Mouse (Mus musculus): ENCODE measurements around the gene Atox1. TPM values are rescaled to one million over a fixed set of nuclear protein-coding genes. Genes with fewer than 3 reads are reported as not detected.

Atox1 gene
- polyA plus RNA-seq, 1 experiment from 2014 or later = 402 TPM

- Histone ChIP-seq H3K4me3 (replicated peaks) (no peak overlapping the region), H3K27me3 (no peaks in the 10 kb centered on the region), H3K27ac (peak overlapping the region; percentile 70), H3K9ac (no peak overlapping the region), H3K4me2 (no peak overlapping the region), H3K4me1 (peaks cover 76% of the 10 kb centered on the region), H3K36me3 (peaks cover 56% of the 10 kb centered on the region), H3K9me3 (replicated peaks) (no peaks in the 10 kb centered on the region)
- WGBS = 44% methylated on average over 3 of the region's 3 CpGs
- no peak for ATAC-seq (replicated peaks; ENCODE audit: low FRiP score)
Measured at GRCm38 (mm10) chr11:55410502-55410901, 50.5 kb downstream of the Atox1 start.

GRCm38 (mm10) chr11:55410005-55410404 lies 51.0 kb downstream of the Atox1 start:
- Histone ChIP-seq H3K4me2 (no peak overlapping the region), H3K4me3 (replicated peaks) (no peak overlapping the region), H3K27me3 (no peaks in the 10 kb centered on the region), H3K9me3 (replicated peaks) (no peaks in the 10 kb centered on the region), H3K36me3 (peaks cover 61% of the 10 kb centered on the region), H3K4me1 (peaks cover 74% of the 10 kb centered on the region), H3K9ac (no peak overlapping the region), H3K27ac (peak overlapping the region; percentile 70)
- ATAC-seq (replicated peaks; ENCODE audit: low FRiP score) = no peak
- WGBS = 89% methylated on average over 3 of the region's 3 CpGs

- Histone ChIP-seq H3K27me3 (no peaks in the 10 kb centered on the region), H3K4me3 (replicated peaks) (no peak overlapping the region), H3K9ac (no peak overlapping the region), H3K27ac (peak overlapping the region; percentile 80), H3K9me3 (replicated peaks) (no peaks in the 10 kb centered on the region), H3K4me1 (peaks cover 47% of the 10 kb centered on the region), H3K36me3 (peaks cover 83% of the 10 kb centered on the region), H3K4me2 (no peak overlapping the region)
- no peak for ATAC-seq (replicated peaks; ENCODE audit: low FRiP score)
- 79% methylated on average over 4 of the region's 4 CpGs for WGBS
Measured at GRCm38 (mm10) chr11:55407133-55407532, 53.9 kb downstream of the Atox1 start.

- Histone ChIP-seq H3K4me3 (replicated peaks) (no peak overlapping the region), H3K27ac (peak overlapping the region; percentile 80), H3K36me3 (peaks cover 96% of the 10 kb centered on the region), H3K4me1 (peaks cover 34% of the 10 kb centered on the region), H3K4me2 (no peak overlapping the region), H3K9me3 (replicated peaks) (no peaks in the 10 kb centered on the region), H3K9ac (no peak overlapping the region), H3K27me3 (no peaks in the 10 kb centered on the region)
- ATAC-seq (replicated peaks; ENCODE audit: low FRiP score) = peak; percentile 94
- 17% methylated on average over 8 of the region's 8 CpGs for WGBS
Measured at GRCm38 (mm10) chr11:55405601-55406469, 55.2 kb downstream of the Atox1 start.

- ATAC-seq (replicated peaks; ENCODE audit: low FRiP score) = no peak
- WGBS = 88% methylated on average over 9 of the region's 9 CpGs
Measured at GRCm38 (mm10) chr11:55404659-55405457, 56.2 kb downstream of the Atox1 start.

GRCm38 (mm10) chr11:55400863-55401262 lies 60.2 kb downstream of the Atox1 start:
- H3K9ac ChIP-seq = no peak overlapping the region
- H3K4me3 ChIP-seq (replicated peaks) = no peak overlapping the region
- no peaks in the 10 kb centered on the region for H3K27me3 ChIP-seq
- peaks cover 6% of the 10 kb centered on the region for H3K4me1 ChIP-seq
- no peak overlapping the region for H3K27ac ChIP-seq
- 97% methylated on average over 2 of the region's 2 CpGs for WGBS
- H3K9me3 ChIP-seq (replicated peaks) = no peaks in the 10 kb centered on the region
- peaks cover 92% of the 10 kb centered on the region for H3K36me3 ChIP-seq
- no peak overlapping the region for H3K4me2 ChIP-seq
- ATAC-seq (replicated peaks; ENCODE audit: low FRiP score) = no peak

More at GRCm38 (mm10) chr11:55404659-55405457, 56.2 kb downstream of the Atox1 start:
- Histone ChIP-seq H3K36me3 (peaks cover 96% of the 10 kb centered on the region), H3K4me2 (no peak overlapping the region), H3K27me3 (no peaks in the 10 kb centered on the region), H3K9ac (no peak overlapping the region), H3K4me1 (peaks cover 26% of the 10 kb centered on the region), H3K9me3 (replicated peaks) (no peaks in the 10 kb centered on the region), H3K27ac (peak overlapping the region; percentile 80), H3K4me3 (replicated peaks) (no peak overlapping the region)

GRCm38 (mm10) chr11:55398371-55398770 lies 62.7 kb downstream of the Atox1 start:
- no peak for ATAC-seq (replicated peaks; ENCODE audit: low FRiP score)
- no peaks in the 10 kb centered on the region for H3K27me3 ChIP-seq
- H3K9me3 ChIP-seq (replicated peaks) = no peaks in the 10 kb centered on the region
- peaks cover 86% of the 10 kb centered on the region for H3K36me3 ChIP-seq
- no peak overlapping the region for H3K4me3 ChIP-seq (replicated peaks)
- no peak overlapping the region for H3K9ac ChIP-seq
- no peaks in the 10 kb centered on the region for H3K4me1 ChIP-seq
- WGBS = 88% methylated on average over 8 of the region's 8 CpGs
- H3K4me2 ChIP-seq = no peak overlapping the region
- no peak overlapping the region for H3K27ac ChIP-seq

GRCm38 (mm10) chr11:55397441-55397840 lies 63.6 kb downstream of the Atox1 start:
- Histone ChIP-seq H3K27me3 (no peaks in the 10 kb centered on the region), H3K9ac (no peak overlapping the region), H3K9me3 (replicated peaks) (no peaks in the 10 kb centered on the region), H3K4me3 (replicated peaks) (no peak overlapping the region), H3K4me1 (0 out of 2 replicates have a peak, but pooled peaks cover 3% of the 10 kb centered on the region), H3K4me2 (no peak overlapping the region), H3K27ac (no peak overlapping the region), H3K36me3 (peaks cover 77% of the 10 kb centered on the region)
- no peak for ATAC-seq (replicated peaks; ENCODE audit: low FRiP score)
- WGBS = 83% methylated on average over 9 of the region's 9 CpGs

- H3K9me3 ChIP-seq (replicated peaks) = no peaks in the 10 kb centered on the region
- H3K4me1 ChIP-seq = 0 out of 2 replicates have a peak, but pooled peaks cover 3% of the 10 kb centered on the region
- no peaks in the 10 kb centered on the region for H3K27me3 ChIP-seq
- ATAC-seq (replicated peaks; ENCODE audit: low FRiP score) = no peak
- H3K36me3 ChIP-seq = peaks cover 73% of the 10 kb centered on the region
- 74% methylated on average over 2 of the region's 2 CpGs for WGBS
- H3K27ac ChIP-seq = no peak overlapping the region
- H3K4me3 ChIP-seq (replicated peaks) = no peak overlapping the region
- H3K9ac ChIP-seq = no peak overlapping the region
- H3K4me2 ChIP-seq = no peak overlapping the region
Measured at GRCm38 (mm10) chr11:55397036-55397435, 64.0 kb downstream of the Atox1 start.

Small RNA genes within 50 kb of the gene (microRNA-seq; reads per million reads assigned to microRNA genes)
- not detected for gene Mir7652

Other genes with a start within 250 kb of the Atox1 start
- 0.08 and 0.10 TPM in 2 replicates for gene Fat2, start 124.7 kb downstream of the Atox1 start, polyA plus RNA-seq (2015; fragmentation: Nextera tagmentation; extraction: Ambion mirVana)
- 1,364 and 1,510 TPM in 2 replicates for gene Sparc, start 38.1 kb downstream of the Atox1 start, polyA plus RNA-seq (2015; fragmentation: Nextera tagmentation; extraction: Ambion mirVana)
- 199 and 203 TPM in 2 replicates for gene G3bp1, start 8.4 kb upstream of the Atox1 start, polyA plus RNA-seq (2015; fragmentation: Nextera tagmentation; extraction: Ambion mirVana)
- gene Glra1, start 147.0 kb upstream of the Atox1 start, polyA plus RNA-seq (2015; fragmentation: Nextera tagmentation; extraction: Ambion mirVana) = not detected in 2 replicates